Mouse (Mus musculus) liver, postnatal 0 days (tissue): ENCODE measurements at regions not wholly inside any gene's neighbourhood (a gene's known extent, or its start where the extent isn't known, plus 50 kb on each side); places are given as distances from the start of the nearest gene placed in this dataset.

Experiments
- ATAC-seq: fragments of 200-750 bp; cut with Nextera tagmentation; 2 replicates; pipeline ENCODE4 v1.8.0; 2017; ENCODE audit warnings: mild to moderate bottlenecking, moderate library complexity
- DNase-seq: peaks from one replicate; pipeline ENCODE4 v3.0.0-alpha.2; 2016
- H3K27ac ChIP-seq: fragments of 300-500 bp; sonication (generic); 2 replicates; pipeline ENCODE4 v1.5.1; 2014; ENCODE audit warnings: antibody characterized with exemption, moderate library complexity, mild to moderate bottlenecking, low read depth
- H3K27me3 ChIP-seq: fragments of 300-500 bp; sonication (generic); 2 replicates; pipeline ENCODE4 v1.6.1; 2014; ENCODE audit warnings: low read length, control low read depth, mixed read lengths; ENCODE audit not compliant: insufficient read depth
- H3K36me3 ChIP-seq: fragments of 300-500 bp; sonication (generic); replicated peaks from 2 replicates; pipeline ENCODE4 v1.6.1; 2014; ENCODE audit warnings: mild to moderate bottlenecking, control low read depth, low read length, moderate library complexity, mixed read lengths; ENCODE audit not compliant: insufficient read depth
- H3K4me1 ChIP-seq: fragments of 300-500 bp; sonication (generic); 2 replicates; pipeline ENCODE4 v1.6.1; 2014; ENCODE audit warnings: antibody characterized with exemption, mild to moderate bottlenecking, control low read depth; ENCODE audit not compliant: insufficient read depth
- H3K4me2 ChIP-seq: fragments of 300-500 bp; sonication (generic); 2 replicates; pipeline ENCODE4 v1.6.1; 2014; ENCODE audit warnings: low read depth, mild to moderate bottlenecking, low read length, moderate library complexity, mixed read lengths
- H3K4me3 ChIP-seq: fragments of 300-500 bp; sonication (generic); 2 replicates; pipeline ENCODE4 v1.5.1; 2014; ENCODE audit warnings: low read depth, low read length
- H3K9ac ChIP-seq: fragments of 300-500 bp; sonication (generic); replicated peaks from 2 replicates; pipeline ENCODE4 v1.6.1; 2014; ENCODE audit warnings: mild to moderate bottlenecking, moderate library complexity
- H3K9me3 ChIP-seq: fragments of 300-500 bp; sonication (generic); 2 replicates; pipeline ENCODE4 v1.6.1; 2016; ENCODE audit warnings: mild to moderate bottlenecking, control low read depth, low read length, mixed read lengths
- CTCF ChIP-seq: sonication (generic); IDR thresholded peaks from 2 replicates; pipeline ENCODE4 v1.5.1; 2016; ENCODE audit warnings: antibody characterized with exemption, low read depth
- EP300 ChIP-seq: IDR thresholded peaks from 2 replicates; pipeline ENCODE4 v1.6.1; 2016; ENCODE audit warnings: antibody characterized with exemption, low read depth, mild to moderate bottlenecking
- WGBS: fragments of 180-500 bp; shearing (Covaris S2); extraction: QIAGEN DNeasy Blood & Tissue Kit; methylation state at CpG from one replicate; pipeline ENCODE4 v1.1.7; 2014; ENCODE audit not compliant: insufficient replicate concordance; 5-methylcytosine and 5-hydroxymethylcytosine counted together

DNA sequence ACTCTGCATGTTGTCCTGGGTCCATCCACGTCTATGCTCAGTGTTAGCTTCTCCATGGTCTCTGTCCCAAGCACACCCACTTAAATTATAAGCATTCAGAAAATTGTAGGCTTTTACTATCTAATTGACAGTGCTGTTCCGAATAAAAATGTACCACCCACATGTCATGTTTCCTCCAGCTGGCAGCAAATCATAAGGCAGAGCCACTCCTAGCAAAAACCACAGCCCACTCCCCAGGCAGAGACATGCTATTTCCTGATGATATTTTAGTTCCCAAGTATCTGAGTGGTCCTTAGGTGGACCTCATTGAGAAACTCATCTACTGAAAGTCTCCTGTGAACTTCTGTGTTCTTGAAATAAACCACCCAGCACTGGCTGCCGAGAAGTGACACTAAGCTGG is 117.1 kb downstream of the Spata18 start:
- DNase-seq (no peak), ATAC-seq (no peak)
- TF ChIP-seq EP300 (no peak), CTCF (no peak)
- H3K4me1 ChIP-seq: no peaks in the 10 kb centered on the region
- WGBS: 44% methylated on average over 3 of the region's 3 CpGs
- H3K27ac ChIP-seq: no peak overlapping the region
- no peak overlapping the region for H3K4me3 ChIP-seq
- no peak overlapping the region for H3K4me2 ChIP-seq
- H3K9ac ChIP-seq: no peak overlapping the region
- H3K9me3 ChIP-seq: no peaks in the 10 kb centered on the region
- H3K27me3 ChIP-seq: no peaks in the 10 kb centered on the region
- no peaks in the 10 kb centered on the region for H3K36me3 ChIP-seq

DNA sequence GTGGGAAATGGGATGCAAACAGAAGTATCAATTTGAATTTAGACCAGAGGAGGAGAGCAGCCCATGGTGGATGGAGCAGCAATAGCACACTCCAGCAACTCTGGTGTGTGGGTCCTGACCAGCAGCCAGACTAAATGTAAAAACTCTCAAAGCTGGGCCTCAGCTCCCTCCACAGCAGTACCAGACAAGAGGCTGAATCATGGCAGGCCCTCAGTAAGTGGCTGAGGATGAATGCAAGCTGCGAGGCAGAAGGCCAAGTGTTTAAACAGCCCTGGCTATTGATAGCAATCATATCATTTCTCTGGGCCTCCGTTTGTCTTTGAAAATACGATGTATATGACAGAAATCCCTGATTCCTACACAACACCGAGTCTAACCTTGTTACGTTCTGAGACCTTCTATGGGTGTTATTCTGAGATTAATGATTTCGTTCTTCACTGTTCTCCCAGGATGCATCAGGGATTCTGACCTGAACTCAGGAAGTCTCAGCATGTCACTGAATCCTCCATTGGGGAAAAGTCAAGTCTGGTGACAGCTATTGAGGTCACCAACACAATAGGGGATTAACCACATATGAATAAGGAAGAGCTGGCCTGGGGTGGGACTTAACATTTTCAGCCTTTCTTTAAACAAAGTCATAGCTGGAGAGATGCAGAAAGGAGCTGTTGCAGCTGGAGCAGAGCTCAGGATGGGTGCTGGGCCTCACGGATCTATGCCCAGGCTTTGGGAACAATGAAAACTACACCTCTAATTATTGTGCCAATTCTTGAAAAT is 124.8 kb downstream of the Spata18 start:
- Histone ChIP-seq H3K4me2 (no peak overlapping the region), H3K27ac (no peak overlapping the region), H3K4me1 (no peaks in the 10 kb centered on the region), H3K4me3 (no peak overlapping the region), H3K9ac (no peak overlapping the region), H3K9me3 (no peaks in the 10 kb centered on the region), H3K27me3 (no peaks in the 10 kb centered on the region), H3K36me3 (no peaks in the 10 kb centered on the region)
- 74% methylated on average over 7 of the region's 7 CpGs for WGBS
- DNase-seq: no peak
- TF ChIP-seq EP300 (no peak), CTCF (no peak)
- ATAC-seq: no peak

DNA sequence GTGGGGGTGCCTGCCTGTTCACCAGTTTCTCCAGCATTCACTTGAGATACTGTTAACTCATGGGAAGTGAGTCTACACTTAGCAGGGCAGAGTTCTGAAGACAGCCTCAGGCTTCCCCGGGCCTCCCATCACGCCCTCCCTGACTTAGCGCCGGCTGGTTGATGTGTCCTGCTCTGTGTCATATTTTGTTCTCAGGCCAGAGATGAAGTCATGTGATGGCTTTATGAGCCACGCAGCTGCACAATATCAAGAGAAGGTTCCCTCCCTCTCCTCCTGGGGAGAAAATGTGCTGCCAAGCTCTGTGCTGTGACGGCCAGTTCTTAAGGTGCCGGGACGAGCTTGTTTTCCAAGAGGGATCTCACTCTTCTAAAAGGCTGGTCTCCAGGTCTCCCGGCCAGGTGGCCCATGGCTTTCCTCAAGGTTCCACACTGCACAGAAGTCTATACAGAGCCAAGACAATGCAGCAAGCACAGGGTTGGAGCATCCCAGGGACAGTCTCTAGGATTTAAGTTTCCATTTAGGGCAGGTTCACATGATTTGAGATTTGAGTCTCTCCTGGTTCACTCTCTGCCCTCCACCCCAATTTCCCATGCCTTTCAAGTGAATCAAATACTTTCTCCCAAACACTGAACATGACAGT is 126.2 kb downstream of the Spata18 start:
- ATAC-seq (no peak), DNase-seq (no peak)
- WGBS: 78% methylated on average over 9 of the region's 9 CpGs
- Histone ChIP-seq H3K27me3 (no peaks in the 10 kb centered on the region), H3K4me3 (no peak overlapping the region), H3K9ac (no peak overlapping the region), H3K4me1 (no peaks in the 10 kb centered on the region), H3K27ac (no peak overlapping the region), H3K4me2 (no peak overlapping the region), H3K36me3 (no peaks in the 10 kb centered on the region), H3K9me3 (no peaks in the 10 kb centered on the region)
- TF ChIP-seq EP300 (no peak), CTCF (no peak)

DNA sequence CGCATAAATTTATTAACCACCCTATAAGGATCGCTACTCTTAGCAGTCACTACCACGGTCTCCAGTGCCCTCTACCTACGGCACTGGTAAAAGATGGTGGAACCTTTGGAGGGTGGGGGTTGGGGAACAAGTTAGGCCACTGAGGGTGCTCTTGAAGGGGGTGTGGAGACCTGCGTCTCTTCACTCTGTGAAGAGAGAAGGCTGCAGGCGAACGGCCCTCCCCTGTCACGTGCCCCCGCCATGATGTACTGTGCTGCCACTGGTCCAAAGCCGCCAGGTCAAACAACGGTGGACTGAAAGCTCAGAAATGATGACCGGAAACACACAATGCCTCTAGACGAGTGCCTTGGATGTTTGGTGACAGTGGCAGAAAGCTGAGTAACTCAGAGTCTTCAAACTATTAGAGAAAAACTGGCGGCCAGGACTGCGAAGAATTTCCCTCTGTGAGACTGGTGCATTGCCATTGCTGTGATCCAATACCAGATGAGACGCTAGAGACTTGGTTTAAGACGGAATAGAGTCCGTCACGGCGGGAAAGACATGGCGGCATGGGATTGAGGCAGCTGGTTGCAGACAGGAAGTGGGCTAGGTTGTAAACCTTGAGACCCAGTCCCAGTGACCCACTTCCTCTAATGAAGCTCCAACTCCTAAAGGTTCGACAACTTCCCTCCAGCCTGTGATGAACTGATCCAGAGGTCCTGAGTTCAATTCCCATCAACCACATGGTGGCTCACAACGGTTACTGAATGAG is 130.2 kb downstream of the Spata18 start:
- 86% methylated on average over 23 of the region's 23 CpGs for WGBS
- H3K9ac ChIP-seq: no peak overlapping the region
- no peaks in the 10 kb centered on the region for H3K9me3 ChIP-seq
- H3K4me2 ChIP-seq: no peak overlapping the region
- H3K36me3 ChIP-seq: no peaks in the 10 kb centered on the region
- DNase-seq (no peak), ATAC-seq (no peak)
- no peaks in the 10 kb centered on the region for H3K27me3 ChIP-seq
- H3K4me3 ChIP-seq: no peak overlapping the region
- H3K27ac ChIP-seq: no peak overlapping the region
- no peaks in the 10 kb centered on the region for H3K4me1 ChIP-seq
- TF ChIP-seq EP300: no peak
- no peak for TF ChIP-seq CTCF

DNA sequence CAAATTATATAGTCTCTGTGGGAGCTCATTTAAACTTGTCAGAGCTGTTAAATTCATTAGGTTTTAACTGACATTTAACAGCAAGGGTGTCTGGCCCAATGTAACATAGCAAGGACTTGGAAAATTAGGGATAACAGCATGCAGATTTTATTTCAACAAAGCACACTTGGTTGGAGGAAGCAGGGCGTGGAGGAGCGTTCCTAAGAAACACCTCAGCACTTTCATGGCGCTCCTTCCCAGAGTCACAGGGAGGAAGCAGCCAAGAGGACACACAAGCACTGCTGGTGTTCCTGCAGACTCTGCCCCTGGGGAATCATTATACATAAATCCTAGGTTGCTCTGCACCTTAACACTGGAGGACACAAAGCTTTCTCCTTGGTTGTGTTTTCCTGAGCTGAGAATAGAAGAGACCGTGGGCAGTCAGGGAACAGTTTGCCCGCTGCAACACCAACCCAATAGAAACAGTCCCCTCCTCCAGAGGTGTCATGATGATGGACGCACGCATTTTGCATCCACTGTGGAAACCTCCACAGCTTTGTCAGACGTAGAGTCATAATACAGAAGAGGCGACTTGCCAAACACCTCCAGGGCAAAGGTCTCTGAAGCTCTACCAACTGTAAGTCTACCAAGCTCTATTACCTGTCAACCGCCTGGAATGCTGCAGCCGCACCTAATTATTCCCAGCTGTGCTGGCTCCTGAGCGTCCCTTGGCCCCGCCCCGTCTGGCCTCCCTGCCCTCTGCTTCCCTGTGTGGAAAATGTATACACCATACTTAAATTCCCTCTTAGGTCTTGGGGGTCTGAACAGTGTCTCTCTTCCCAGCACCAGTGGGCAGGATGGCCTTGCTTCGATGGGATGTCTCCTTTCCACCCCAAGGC is 131.3 kb downstream of the Spata18 start:
- no peak overlapping the region for H3K4me3 ChIP-seq
- H3K27me3 ChIP-seq: no peaks in the 10 kb centered on the region
- no peak overlapping the region for H3K4me2 ChIP-seq
- no peaks in the 10 kb centered on the region for H3K36me3 ChIP-seq
- DNase-seq (no peak), ATAC-seq (no peak)
- TF ChIP-seq CTCF (no peak), EP300 (no peak)
- WGBS: 71% methylated on average over 15 of the region's 15 CpGs
- no peaks in the 10 kb centered on the region for H3K9me3 ChIP-seq
- no peak overlapping the region for H3K27ac ChIP-seq
- no peak overlapping the region for H3K9ac ChIP-seq
- H3K4me1 ChIP-seq: no peaks in the 10 kb centered on the region
